Mouse (Mus musculus) cerebellum, adult 2 months (tissue): ENCODE data around the gene Krtap2-4.

Experiments used
- CTCF ChIP-seq: fragments of 200-500 bp; IDR thresholded peaks from 2 replicates; pipeline ENCODE4 v1.5.1; 2011; ENCODE audit warnings: low read depth, mild to moderate bottlenecking, control low read depth, low read length, moderate library complexity, borderline replicate concordance; ENCODE audit not compliant: insufficient read depth
- POLR2A ChIP-seq: fragments of 200-500 bp; IDR thresholded peaks from 2 replicates; pipeline ENCODE4 v1.6.1; 2011; ENCODE audit warnings: low read length, control low read depth, borderline replicate concordance; ENCODE audit not compliant: insufficient read depth

DNA sequence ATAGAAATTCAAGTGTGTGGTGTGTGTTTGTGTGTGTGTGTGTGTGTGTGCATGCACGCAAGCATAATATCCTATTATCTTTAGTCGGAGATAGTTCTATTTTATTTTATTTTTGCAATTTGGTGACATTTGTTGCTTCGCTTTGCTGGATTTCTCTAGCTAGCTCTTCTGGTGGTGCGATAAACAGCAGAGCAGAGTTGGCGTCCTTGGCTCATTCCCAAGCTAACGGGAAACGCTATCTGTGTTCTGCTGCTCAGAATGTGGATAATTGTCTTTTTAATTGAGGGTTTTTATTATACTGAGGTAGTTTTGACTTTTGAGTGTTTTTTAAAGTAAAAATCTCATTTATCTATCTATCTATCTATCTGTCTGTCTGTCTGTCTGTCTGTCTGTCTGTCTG lies 29.6 kb downstream of the Krtap2-4 start:
- no peak for TF ChIP-seq CTCF
- no peak for TF ChIP-seq POLR2A
